Mouse (Mus musculus) skeletal muscle tissue, postnatal 0 days (tissue): ENCODE results near the gene Col17a1. TPM values are rescaled to one million over a fixed set of nuclear protein-coding genes. Genes with fewer than 3 reads are reported as not detected.

Source experiments
- polyA plus RNA-seq: library from polyadenylated mRNA; unstranded; fragments of >200 nt; fragmentation: Nextera tagmentation; extraction: Ambion mirVana; gene quantifications from 2 replicates; pipeline ENCODE4 v1.2.1, GENCODE M21; 2015

Gene Col17a1
- 2.5 and 2.9 TPM in 2 replicates for polyA plus RNA-seq

GRCm38 (mm10) chr19:47691994-47692393, at the start of gene Col17a1:
Gene Col17a1 (minus strand): TSS chr19:47692094.

GRCm38 (mm10) chr19:47731071-47731881, 39.4 kb upstream of the Col17a1 start, which contains the start of gene Sfr1:
Gene Sfr1 (plus strand): TSS chr19:47731682.

Other genes starting within 250 kb of the Col17a1 start
- gene Sh3pxd2a, start 227.7 kb downstream of the Col17a1 start, polyA plus RNA-seq = 6.7 and 8.0 TPM in 2 replicates
- gene Stn1, start 154.6 kb downstream of the Col17a1 start, polyA plus RNA-seq = 20.2 and 21.5 TPM in 2 replicates
- 6.9 and 8.5 TPM in 2 replicates for gene Slk, start 112.4 kb downstream of the Col17a1 start, polyA plus RNA-seq
- gene Sfr1, start 39.6 kb upstream of the Col17a1 start, polyA plus RNA-seq = 209 and 211 TPM in 2 replicates
- gene Gsto1, start 162.9 kb upstream of the Col17a1 start, polyA plus RNA-seq = 48.1 and 91.1 TPM in 2 replicates
- 1.1 and 1.5 TPM in 2 replicates for gene Gsto2, start 173.4 kb upstream of the Col17a1 start, polyA plus RNA-seq
- gene Cfap43, start 227.2 kb upstream of the Col17a1 start, polyA plus RNA-seq = 0.12 and 0.14 TPM in 2 replicates
- gene Itprip, start 227.2 kb upstream of the Col17a1 start, polyA plus RNA-seq = 2.6 and 3.0 TPM in 2 replicates
- gene Cfap58, start 245.6 kb upstream of the Col17a1 start, polyA plus RNA-seq = 0.04 TPM in 1 of 2 replicates, not detected in the other